Mouse (Mus musculus) bone marrow, adult 2 months (tissue): ENCODE measurements around the gene Thbs3.

Source experiments
- CTCF ChIP-seq: fragments of 200-500 bp; IDR thresholded peaks from 2 replicates; pipeline ENCODE4 v1.5.1; 2011; ENCODE audit warnings: low read length, control low read depth; ENCODE audit not compliant: control insufficient read depth, insufficient read depth
- POLR2A ChIP-seq: fragments of 200-500 bp; IDR thresholded peaks from 2 replicates; pipeline ENCODE4 v1.6.1; 2011; ENCODE audit warnings: low read depth, mild to moderate bottlenecking, control low read depth, low read length, borderline replicate concordance; ENCODE audit not compliant: control insufficient read depth

GRCm38 (mm10) chr3:89225918-89226317 is 10.9 kb downstream of the Thbs3 start:
- no peak for TF ChIP-seq POLR2A
- no peak for TF ChIP-seq CTCF
